Mouse (Mus musculus) neural tube, embryonic 15.5 days (tissue): ENCODE results near the gene Olfr850. TPM values are rescaled to one million over a fixed set of nuclear protein-coding genes. Genes with fewer than 3 reads are reported as not detected.

ENCODE experiments used
- ATAC-seq: fragments of 200-750 bp; cut with Nextera tagmentation; 2 replicates; pipeline ENCODE4 v1.8.0; 2017; ENCODE audit warnings: mild to moderate bottlenecking, moderate TSS enrichment, moderate library complexity; ENCODE audit not compliant: low FRiP score
- H3K27ac ChIP-seq: fragments of 300-500 bp; sonication (generic); replicated peaks from 2 replicates; pipeline ENCODE4 v1.5.1; 2015; ENCODE audit warnings: mild to moderate bottlenecking, inconsistent platforms
- H3K27me3 ChIP-seq: fragments of 300-500 bp; sonication (generic); replicated peaks from 2 replicates; pipeline ENCODE4 v1.6.1; 2015; ENCODE audit warnings: inconsistent platforms
- H3K36me3 ChIP-seq: fragments of 300-500 bp; sonication (generic); 2 replicates; pipeline ENCODE4 v1.6.1; 2015; ENCODE audit warnings: inconsistent platforms
- H3K4me1 ChIP-seq: fragments of 300-500 bp; sonication (generic); 2 replicates; pipeline ENCODE4 v1.6.1; 2015; ENCODE audit warnings: inconsistent platforms
- H3K4me2 ChIP-seq: fragments of 300-500 bp; sonication (generic); 2 replicates; pipeline ENCODE4 v1.6.1; 2015; ENCODE audit warnings: inconsistent platforms, mild to moderate bottlenecking, moderate library complexity
- H3K4me3 ChIP-seq: fragments of 300-500 bp; sonication (generic); replicated peaks from 2 replicates; pipeline ENCODE4 v1.5.1; 2015; ENCODE audit warnings: mild to moderate bottlenecking, inconsistent platforms
- H3K9ac ChIP-seq: fragments of 300-500 bp; sonication (generic); replicated peaks from 2 replicates; pipeline ENCODE4 v1.6.1; 2015; ENCODE audit warnings: mild to moderate bottlenecking, inconsistent platforms
- H3K9me3 ChIP-seq: fragments of 300-500 bp; sonication (generic); replicated peaks from 2 replicates; pipeline ENCODE4 v1.6.1; 2016; ENCODE audit warnings: inconsistent platforms
- WGBS: fragments of 180-500 bp; shearing (Covaris S2); methylation state at CpG from one replicate; pipeline ENCODE4 v1.1.7; 2015; ENCODE audit warnings: mixed read lengths; 5-methylcytosine and 5-hydroxymethylcytosine counted together
- polyA plus RNA-seq: library from polyadenylated mRNA; unstranded; fragments of >200 nt; fragmentation: Nextera tagmentation; extraction: Ambion mirVana; gene quantifications from 2 replicates; pipeline ENCODE4 v1.2.1, GENCODE M21; 2015

Olfr850 gene
- polyA plus RNA-seq, result not detected in 2 replicates

DNA sequence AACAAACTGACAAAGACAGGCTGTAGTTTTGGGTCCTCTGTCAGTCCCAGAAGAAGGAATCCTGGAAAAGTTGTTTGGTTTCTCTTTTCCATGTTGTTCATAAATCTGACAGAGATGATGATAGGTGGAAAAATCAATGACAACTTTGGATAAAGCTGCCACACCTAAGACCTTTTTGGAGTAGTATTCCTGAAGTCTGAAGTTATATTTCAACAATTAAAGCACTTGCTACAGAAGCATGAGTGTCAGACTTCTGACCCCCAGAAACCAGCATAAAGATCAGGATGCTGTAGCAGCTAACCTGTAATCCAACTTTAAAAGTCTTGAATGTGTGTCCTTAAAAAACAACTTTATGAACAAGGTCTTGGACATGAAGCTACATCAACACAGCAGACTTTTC, at the start of gene Olfr850:
Olfr850 (minus strand) TSS at position 101 of the 400 bp plus-strand sequence.
- Histone ChIP-seq H3K4me1 (no peaks in the 10 kb centered on the region), H3K4me2 (no peak within 1 kb of the TSS), H3K9me3 (0 out of 2 replicates have a peak, but pooled peaks cover 5% of the 10 kb centered on the region), H3K9ac (no peak within 1 kb of the TSS), H3K36me3 (no peaks in the 10 kb centered on the region), H3K4me3 (no peak within 1 kb of the TSS), H3K27me3 (no peaks in the 10 kb centered on the region), H3K27ac (no peak within 1 kb of the TSS)
- no peak for ATAC-seq

DNA sequence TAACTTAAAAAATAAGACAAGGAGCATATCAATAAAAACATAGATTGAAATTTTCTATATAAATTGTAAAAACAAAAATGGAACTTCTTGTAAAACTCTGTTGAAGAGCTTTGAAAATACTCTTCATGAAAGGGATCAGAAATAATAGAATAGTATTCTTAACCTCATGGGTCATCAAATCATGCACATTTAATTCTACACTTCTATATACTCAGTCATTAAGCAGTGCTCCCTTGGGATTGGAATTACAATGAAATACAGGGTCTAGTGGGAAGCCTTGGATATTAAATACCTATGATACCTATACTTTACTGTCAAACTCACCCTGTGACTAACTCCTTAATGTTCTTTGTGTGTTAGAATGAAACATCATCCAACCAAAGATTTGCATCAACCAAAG, 14.9 kb upstream of the Olfr850 start, which contains the start of gene Olfr851:
Olfr851 (plus strand) TSS at position 301 of the 400 bp plus-strand sequence.
- H3K36me3 ChIP-seq, result no peaks in the 10 kb centered on the region
- H3K4me1 ChIP-seq, result no peaks in the 10 kb centered on the region
- H3K9me3 ChIP-seq, result peaks cover 13% of the 10 kb centered on the region
- no peak within 1 kb of the TSS for H3K9ac ChIP-seq
- no peak within 1 kb of the TSS for H3K27ac ChIP-seq
- no peak within 1 kb of the TSS for H3K4me3 ChIP-seq
- no peaks in the 10 kb centered on the region for H3K27me3 ChIP-seq
- H3K4me2 ChIP-seq, result no peak within 1 kb of the TSS
- no peak for ATAC-seq

DNA sequence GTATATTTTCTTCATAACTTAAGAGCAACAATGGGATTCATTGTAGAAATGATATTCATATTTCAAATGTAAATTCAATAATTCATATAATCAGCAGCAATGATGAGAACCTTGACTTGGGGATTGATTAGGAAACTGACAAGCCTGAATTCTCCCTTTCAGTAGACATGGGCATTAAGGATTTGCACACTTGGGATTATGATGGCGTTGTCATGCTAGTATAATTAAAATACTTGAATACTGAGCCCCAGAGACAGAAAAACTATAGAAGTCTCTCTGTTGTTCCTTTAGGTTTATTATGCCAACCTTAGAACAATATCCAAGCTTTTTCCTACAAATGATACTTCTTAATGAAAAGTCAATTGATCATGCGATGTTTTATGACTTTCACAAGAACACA, 38.1 kb downstream of the Olfr850 start, which contains the start of gene Olfr849:
Olfr849 (plus strand) TSS at position 301 of the 400 bp plus-strand sequence.
- no peak within 1 kb of the TSS for H3K4me3 ChIP-seq
- H3K9me3 ChIP-seq, result peaks cover 26% of the 10 kb centered on the region
- 82% methylated on average over 2 of the region's 2 CpGs for WGBS
- no peak within 1 kb of the TSS for H3K27ac ChIP-seq
- no peaks in the 10 kb centered on the region for H3K36me3 ChIP-seq
- ATAC-seq, result no peak
- H3K4me1 ChIP-seq, result no peaks in the 10 kb centered on the region
- no peak within 1 kb of the TSS for H3K4me2 ChIP-seq
- H3K9ac ChIP-seq, result no peak within 1 kb of the TSS
- H3K27me3 ChIP-seq, result no peaks in the 10 kb centered on the region

Other genes with a start within 250 kb of the Olfr850 start
- gene Olfr843, start 226.3 kb downstream of the Olfr850 start, polyA plus RNA-seq, result not detected in 2 replicates
- not detected in 2 replicates for gene Olfr844, start 161.9 kb downstream of the Olfr850 start, polyA plus RNA-seq
- not detected in 2 replicates for gene Olfr845, start 141.8 kb downstream of the Olfr850 start, polyA plus RNA-seq
- gene Olfr846, start 114.2 kb downstream of the Olfr850 start, polyA plus RNA-seq, result not detected in 2 replicates
- gene Olfr847, start 99.6 kb downstream of the Olfr850 start, polyA plus RNA-seq, result not detected in 2 replicates
- gene Olfr849, start 38.0 kb downstream of the Olfr850 start, polyA plus RNA-seq, result not detected in 2 replicates
- not detected in 2 replicates for gene Olfr851, start 15.0 kb upstream of the Olfr850 start, polyA plus RNA-seq
- gene Olfr853, start 62.8 kb upstream of the Olfr850 start, polyA plus RNA-seq, result not detected in 2 replicates
- not detected in 2 replicates for gene Olfr854, start 89.1 kb upstream of the Olfr850 start, polyA plus RNA-seq
- not detected in 2 replicates for gene Olfr855, start 104.4 kb upstream of the Olfr850 start, polyA plus RNA-seq
- 27.5 and 29.2 TPM in 2 replicates for gene Zfp317, start 143.9 kb upstream of the Olfr850 start, polyA plus RNA-seq
- gene Olfr857, start 231.2 kb upstream of the Olfr850 start, polyA plus RNA-seq, result not detected in 2 replicates